Mouse (Mus musculus) cerebellum, adult 18-20 months (tissue): ENCODE measurements around the gene Sema3c.
A peak's percentile ranks its signal among the peaks of the same experiment; 100 is the strongest.

Experiments used
- DNase-seq, 2 experiments: peaks; one replicate each; pipeline ENCODE4 v3.0.0; 2021

Sema3c gene

GRCm38 (mm10) chr5:17648865-17649542 lies 74.9 kb downstream of the Sema3c start:
- DNase-seq, result no peak

DNA sequence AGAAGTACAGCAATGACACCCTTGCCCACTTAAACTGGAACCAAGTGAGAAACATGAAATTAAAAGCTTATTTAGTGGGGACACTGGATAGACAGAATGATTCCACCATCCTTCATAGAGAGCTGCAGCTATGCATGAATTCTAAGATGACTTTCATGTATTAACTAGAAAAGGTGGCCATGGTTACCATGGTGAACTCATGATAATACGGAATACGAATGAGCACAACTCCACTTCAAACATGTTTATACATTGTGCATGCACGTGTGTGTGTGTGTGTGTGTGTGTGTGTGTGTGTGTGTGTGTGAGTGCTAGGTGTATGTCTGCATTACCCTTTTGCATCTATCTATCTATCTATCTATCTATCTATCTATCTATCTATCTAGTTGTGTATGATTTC lies 87.1 kb downstream of the Sema3c start:
- no peak for DNase-seq

DNA sequence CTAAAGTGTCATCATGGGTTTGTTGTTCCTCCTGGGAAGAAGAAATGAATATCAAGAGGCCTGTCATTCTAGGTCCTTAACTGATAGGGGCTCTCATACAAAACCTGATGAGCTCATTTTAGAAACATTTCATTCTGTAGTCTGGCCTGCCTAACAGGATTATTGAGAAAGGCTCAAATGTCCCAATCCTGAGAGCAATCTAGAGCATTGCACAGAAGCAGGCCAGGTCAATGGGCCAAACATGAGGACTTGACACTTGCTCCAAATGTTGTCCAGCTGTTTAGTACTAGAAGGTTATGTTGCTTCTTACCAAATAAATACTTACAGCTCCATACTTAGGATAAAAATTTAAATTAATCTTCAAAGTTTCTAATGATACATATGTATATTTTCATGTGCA lies 97.3 kb downstream of the Sema3c start:
- DNase-seq, result no peak

- DNase-seq, result no peak
These were observed 106.8 kb downstream of the Sema3c start for GRCm38 (mm10) chr5:17680862-17681261.

DNA sequence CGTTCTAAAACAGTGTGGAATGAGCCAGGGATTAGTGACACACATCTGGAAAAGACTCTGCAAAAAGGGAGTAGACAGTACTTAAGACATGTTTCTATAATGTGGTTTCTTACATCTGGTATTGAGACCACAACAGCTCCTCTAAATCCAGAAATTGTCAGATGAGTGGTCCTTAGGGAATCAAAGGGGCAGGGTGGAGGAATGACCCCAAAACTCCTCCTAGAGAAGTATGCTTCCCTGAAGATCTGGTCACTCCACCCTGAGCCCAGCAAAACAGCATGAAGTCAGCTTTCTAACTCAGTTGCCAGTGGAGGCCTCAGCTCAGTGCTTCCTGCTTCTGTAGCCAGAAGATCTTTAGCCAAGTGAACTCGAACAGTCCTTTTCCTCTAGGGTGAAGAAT lies 115.0 kb downstream of the Sema3c start:
- no peak for DNase-seq

DNA sequence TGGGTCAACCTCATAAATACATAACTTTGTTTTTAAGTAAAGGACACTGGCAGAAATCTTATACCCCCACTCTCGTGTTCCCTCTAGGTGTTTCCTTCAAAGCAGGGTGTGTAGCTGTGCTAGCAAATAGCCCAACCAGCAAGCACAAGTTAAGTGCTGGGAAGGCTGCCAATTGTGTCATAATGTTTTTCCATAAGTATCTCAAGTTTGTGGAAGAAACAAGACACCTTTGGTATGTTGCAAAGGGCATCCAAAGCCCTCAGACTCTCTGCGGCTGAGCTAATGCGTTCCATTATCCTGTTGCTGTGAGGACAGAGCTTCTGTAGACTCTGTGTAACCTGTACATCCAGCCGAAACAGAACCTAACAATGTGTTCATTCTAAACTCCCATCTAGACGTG lies 115.5 kb downstream of the Sema3c start:
- DNase-seq, result no peak

DNA sequence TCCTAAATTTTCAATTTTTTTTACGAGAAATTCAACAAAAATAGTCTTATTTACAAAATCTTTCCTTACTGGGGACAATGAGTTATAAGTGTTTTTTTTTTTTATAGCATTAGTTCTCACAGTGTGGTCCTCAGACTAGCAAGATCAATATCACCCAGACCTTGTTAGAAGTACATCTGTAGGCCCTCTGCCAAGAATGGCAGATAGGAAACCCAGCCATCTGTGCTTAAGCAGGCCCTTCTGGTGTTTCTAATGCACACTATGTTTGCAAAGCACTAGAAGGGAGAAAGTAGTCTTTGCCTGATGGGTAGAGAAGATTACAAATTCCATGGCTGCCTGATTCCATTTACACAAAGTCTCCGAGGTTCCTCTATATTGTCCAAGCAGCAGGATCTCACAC lies 121.3 kb downstream of the Sema3c start:
- no peak for DNase-seq

GRCm38 (mm10) chr5:17698905-17699304 lies 124.8 kb downstream of the Sema3c start:
- DNase-seq, result no peak

- no peak for DNase-seq
These were observed 130.1 kb downstream of the Sema3c start for GRCm38 (mm10) chr5:17704160-17704559.

DNA sequence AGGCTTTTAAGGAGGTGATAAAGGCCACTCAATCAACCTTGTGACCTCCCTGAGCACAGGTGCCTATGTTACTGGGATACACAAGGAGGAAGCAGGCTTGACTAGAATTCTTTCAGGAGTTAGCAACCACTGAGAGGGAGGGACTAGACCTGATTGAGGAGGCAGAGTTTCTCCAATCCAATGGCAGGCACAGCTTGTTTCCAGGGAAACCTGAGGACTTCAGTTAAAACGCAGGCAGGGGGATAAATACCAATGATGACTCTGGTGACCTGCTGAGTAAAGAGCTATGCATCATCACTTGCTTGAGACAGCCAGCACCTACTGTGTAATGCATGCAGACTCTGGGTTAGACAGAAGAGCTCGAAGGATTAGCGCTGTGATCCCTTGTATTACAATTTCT lies 133.0 kb downstream of the Sema3c start:
- no peak for DNase-seq

GRCm38 (mm10) chr5:17712374-17712773 lies 138.3 kb downstream of the Sema3c start:
- DNase-seq, result no peak

DNA sequence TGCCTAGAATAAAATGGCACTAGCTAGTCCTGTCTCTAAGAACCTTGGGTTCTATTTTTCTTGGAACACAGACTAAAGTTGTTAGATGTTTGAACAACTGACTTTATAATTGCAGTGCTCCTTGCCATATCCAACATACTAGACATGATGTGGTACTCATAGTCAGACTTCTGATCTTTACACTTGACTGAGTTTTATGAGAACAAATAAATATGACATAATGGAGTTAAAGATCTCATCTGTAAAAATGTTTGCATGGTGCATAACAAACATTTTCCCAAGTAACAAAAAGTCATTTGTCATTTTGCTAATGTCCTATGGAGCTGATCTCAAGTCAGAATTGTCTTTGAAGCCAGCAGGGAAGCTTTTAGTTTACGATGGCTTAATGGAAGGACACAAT lies 141.1 kb downstream of the Sema3c start:
- no peak for DNase-seq

GRCm38 (mm10) chr5:17720011-17720410 lies 145.9 kb downstream of the Sema3c start:
- DNase-seq, result no peak

GRCm38 (mm10) chr5:17724031-17724430 lies 149.9 kb downstream of the Sema3c start:
- DNase-seq, result no peak

DNA sequence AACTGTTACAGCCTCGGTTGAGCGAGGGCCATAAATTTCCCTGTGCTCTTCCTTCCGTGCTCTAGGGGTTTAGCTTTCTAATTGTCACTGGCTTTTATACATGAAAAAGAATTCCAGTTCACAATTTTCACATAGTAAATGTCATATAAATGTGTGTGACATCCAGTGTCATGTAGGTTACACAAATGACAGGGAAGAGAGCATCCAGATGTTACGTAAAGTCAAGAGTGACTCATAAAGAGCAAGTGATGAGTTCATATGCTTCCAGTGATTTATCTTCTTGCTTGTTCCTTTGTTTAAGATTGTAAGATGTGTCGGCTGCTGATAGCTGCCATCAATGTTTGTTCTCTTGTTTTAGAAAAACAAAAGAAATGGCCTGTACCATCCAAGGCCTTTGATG lies 154.0 kb downstream of the Sema3c start:
- DNase-seq, result no peak

DNA sequence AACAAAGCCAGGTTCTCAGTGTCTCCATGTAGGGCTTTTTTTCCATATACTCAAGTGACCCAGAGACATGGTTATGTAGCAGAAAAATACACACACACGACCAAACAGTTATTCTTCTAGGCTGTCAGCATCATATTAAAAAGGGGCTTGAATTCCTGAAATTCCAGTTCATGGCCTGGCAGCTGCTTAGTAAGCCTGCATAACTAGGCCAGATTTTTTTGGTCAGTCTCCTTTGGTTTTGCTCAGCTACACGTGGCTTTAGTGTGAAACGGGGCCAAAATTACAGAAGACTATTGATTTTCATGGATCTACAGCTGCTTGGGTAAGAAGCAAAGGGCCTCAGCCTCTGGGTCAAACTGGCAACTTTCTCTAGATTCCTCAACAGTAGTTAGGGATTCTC lies 165.7 kb downstream of the Sema3c start:
- DNase-seq, result no peak

- DNase-seq, result no peak
These were observed 172.4 kb downstream of the Sema3c start for GRCm38 (mm10) chr5:17746520-17746919.

DNA sequence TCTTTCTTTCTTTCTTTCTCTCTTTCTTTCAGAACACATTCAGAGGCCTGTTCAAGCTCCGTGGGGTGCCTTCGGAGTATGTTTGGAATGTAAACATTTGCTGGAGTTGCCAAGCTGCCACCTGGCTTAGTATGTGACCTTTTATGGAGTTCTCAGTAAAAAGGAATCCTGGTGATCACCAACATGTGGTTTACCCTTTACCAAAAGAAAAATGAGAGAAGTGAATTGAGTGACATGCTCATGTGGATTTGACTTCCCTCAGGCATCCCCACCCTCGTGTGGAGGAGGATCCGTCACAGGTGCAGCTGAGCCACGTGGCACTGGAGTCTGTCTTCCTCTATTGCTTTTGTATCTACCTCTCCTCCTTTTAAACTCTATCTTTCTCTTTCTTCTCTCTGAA lies 173.1 kb downstream of the Sema3c start:
- DNase-seq, result no peak

GRCm38 (mm10) chr5:17748293-17748692 lies 174.2 kb downstream of the Sema3c start:
- DNase-seq, result no peak

DNA sequence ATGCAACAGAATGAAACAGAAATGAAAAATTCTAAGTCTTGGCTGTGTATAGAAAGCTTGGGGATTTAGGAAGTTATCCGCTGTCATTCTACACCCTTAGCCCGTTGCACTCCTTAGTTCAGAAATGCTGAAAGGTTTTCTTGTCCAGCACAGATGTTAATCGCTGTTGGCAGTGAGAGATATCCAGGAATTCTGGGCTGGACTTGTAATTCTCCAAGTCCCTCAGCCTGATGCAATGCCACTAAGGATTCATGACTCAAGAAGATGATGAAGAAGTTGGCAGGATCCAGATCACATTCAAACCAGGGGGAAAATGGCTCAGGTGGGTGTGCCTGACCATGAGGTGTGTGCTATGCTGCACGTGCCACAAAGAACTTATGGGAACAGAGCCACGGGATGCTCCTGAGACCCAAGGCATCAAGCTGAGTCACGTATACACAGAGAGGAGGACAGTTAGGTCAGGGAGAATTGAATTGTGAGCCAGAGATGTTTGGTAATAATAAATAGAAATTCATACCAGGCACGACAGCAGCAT lies 179.5 kb downstream of the Sema3c start:
- no peak for DNase-seq

DNA sequence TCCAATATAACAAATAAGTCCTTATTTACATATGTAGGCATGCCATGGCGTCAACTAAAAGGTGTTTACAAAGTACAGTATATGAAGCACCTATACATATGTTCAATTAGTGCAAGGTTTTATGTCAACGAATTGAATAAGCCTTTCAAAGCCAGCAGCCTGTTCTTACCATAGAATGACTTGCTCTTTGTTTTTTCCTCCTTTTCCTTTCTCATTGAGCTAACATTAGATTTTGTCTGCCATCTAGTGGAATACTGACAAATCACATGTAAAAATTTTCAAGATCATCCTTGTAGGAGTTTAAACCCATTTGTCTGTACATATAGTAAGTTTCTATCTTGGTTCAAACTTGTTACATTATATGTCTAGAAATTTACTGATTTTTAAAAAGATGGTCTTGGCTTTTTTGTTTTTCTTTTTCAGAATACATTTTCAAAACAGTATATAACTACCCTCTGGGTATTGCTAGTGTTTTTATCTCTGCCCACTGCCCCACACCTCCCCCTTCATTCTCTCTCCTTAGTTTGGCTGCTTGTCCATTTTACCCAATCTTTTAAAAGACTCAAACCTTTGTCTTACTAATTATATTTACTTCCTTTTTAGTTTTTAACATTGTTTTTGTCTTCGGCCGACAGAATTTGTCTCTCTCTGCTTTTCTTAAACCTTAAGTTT lies 192.1 kb downstream of the Sema3c start:
- DNase-seq, result no peak

- DNase-seq, result no peak
These were observed 196.2 kb downstream of the Sema3c start for GRCm38 (mm10) chr5:17770328-17770727.

GRCm38 (mm10) chr5:17776571-17776970 lies 202.5 kb downstream of the Sema3c start:
- peak; percentile 35 to 39 for DNase-seq
